Mouse (Mus musculus): ENCODE data around the gene Stk39. TPM values are rescaled to one million over a fixed set of nuclear protein-coding genes. Genes with fewer than 3 reads are reported as not detected.

Stk39 gene
- polyA plus RNA-seq, 1 experiment from 2014 or later, result 25.1 TPM

- WGBS, result 97% methylated on average over 10 of the region's 10 CpGs
- H3K36me3 ChIP-seq (ENCODE audit: control insufficient read depth, insufficient read depth, low read length), result no peaks in the 10 kb centered on the region
Observed at GRCm38 (mm10) chr2:68288106-68288505, 184.0 kb downstream of the Stk39 start.

GRCm38 (mm10) chr2:68284391-68284790 lies 187.7 kb downstream of the Stk39 start:
- Histone ChIP-seq H3K9me3 (ENCODE audit: control insufficient read depth, low read length) (no peaks in the 10 kb centered on the region; the same call in 1 of the 2 replicates), H3K4me1 (ENCODE audit: control insufficient read depth, insufficient read depth, low read depth, low read length) (no peaks in the 10 kb centered on the region), H3K4me3 (ENCODE audit: low read length) (no peak overlapping the region), H3K27ac (ENCODE audit: low read depth, low read length) (no peak overlapping the region), H3K4me2 (ENCODE audit: low read length) (no peak overlapping the region), H3K27me3 (replicated peaks; ENCODE audit: control insufficient read depth, insufficient read depth, low read length) (no peaks in the 10 kb centered on the region), H3K36me3 (ENCODE audit: control insufficient read depth, insufficient read depth, low read length) (0 out of 2 replicates have a peak, but pooled peaks cover 3% of the 10 kb centered on the region), H3K9ac (ENCODE audit: low read depth, low read length) (no peak overlapping the region)
- WGBS, result 89% methylated on average over 2 of the region's 2 CpGs
- ATAC-seq, result no peak

More at GRCm38 (mm10) chr2:68288106-68288505, 184.0 kb downstream of the Stk39 start:
- ATAC-seq, result no peak
- H3K27ac ChIP-seq (ENCODE audit: low read depth, low read length), result no peak overlapping the region
- H3K27me3 ChIP-seq (replicated peaks; ENCODE audit: control insufficient read depth, insufficient read depth, low read length), result no peaks in the 10 kb centered on the region
- no peaks in the 10 kb centered on the region for H3K4me1 ChIP-seq (ENCODE audit: control insufficient read depth, insufficient read depth, low read depth, low read length)
- H3K9me3 ChIP-seq (ENCODE audit: control insufficient read depth, low read length), result no peaks in the 10 kb centered on the region
- no peak overlapping the region for H3K4me3 ChIP-seq (ENCODE audit: low read length)
- no peak overlapping the region for H3K9ac ChIP-seq (ENCODE audit: low read depth, low read length)
- H3K4me2 ChIP-seq (ENCODE audit: low read length), result no peak overlapping the region

GRCm38 (mm10) chr2:68283021-68283548 lies 189.0 kb downstream of the Stk39 start:
- no peak overlapping the region for H3K9ac ChIP-seq (ENCODE audit: low read depth, low read length)
- H3K9me3 ChIP-seq (ENCODE audit: control insufficient read depth, low read length), result no peaks in the 10 kb centered on the region; the same call in 1 of the 2 replicates
- H3K36me3 ChIP-seq (ENCODE audit: control insufficient read depth, insufficient read depth, low read length), result 0 out of 2 replicates have a peak, but pooled peaks cover 3% of the 10 kb centered on the region
- no peak overlapping the region for H3K4me3 ChIP-seq (ENCODE audit: low read length)
- H3K4me1 ChIP-seq (ENCODE audit: control insufficient read depth, insufficient read depth, low read depth, low read length), result no peaks in the 10 kb centered on the region
- ATAC-seq, result no peak
- H3K27ac ChIP-seq (ENCODE audit: low read depth, low read length), result no peak overlapping the region
- H3K27me3 ChIP-seq (replicated peaks; ENCODE audit: control insufficient read depth, insufficient read depth, low read length), result no peaks in the 10 kb centered on the region
- no peak overlapping the region for H3K4me2 ChIP-seq (ENCODE audit: low read length)
- WGBS, result 65% methylated on average over 6 of the region's 6 CpGs

GRCm38 (mm10) chr2:68281575-68281974 lies 190.5 kb downstream of the Stk39 start:
- Histone ChIP-seq H3K4me3 (ENCODE audit: low read length) (no peak overlapping the region), H3K36me3 (ENCODE audit: control insufficient read depth, insufficient read depth, low read length) (0 out of 2 replicates have a peak, but pooled peaks cover 3% of the 10 kb centered on the region), H3K4me2 (ENCODE audit: low read length) (no peak overlapping the region), H3K27ac (ENCODE audit: low read depth, low read length) (no peak overlapping the region), H3K9me3 (ENCODE audit: control insufficient read depth, low read length) (no peaks in the 10 kb centered on the region; the same call in 1 of the 2 replicates), H3K27me3 (replicated peaks; ENCODE audit: control insufficient read depth, insufficient read depth, low read length) (no peaks in the 10 kb centered on the region), H3K4me1 (ENCODE audit: control insufficient read depth, insufficient read depth, low read depth, low read length) (no peaks in the 10 kb centered on the region), H3K9ac (ENCODE audit: low read depth, low read length) (no peak overlapping the region)
- ATAC-seq, result no peak
- 85% methylated on average over 3 of the region's 3 CpGs for WGBS

GRCm38 (mm10) chr2:68271301-68271700 lies 200.8 kb downstream of the Stk39 start:
- no peaks in the 10 kb centered on the region for H3K4me1 ChIP-seq (ENCODE audit: control insufficient read depth, insufficient read depth, low read depth, low read length)
- no peaks in the 10 kb centered on the region for H3K9me3 ChIP-seq (ENCODE audit: control insufficient read depth, low read length)
- no peak for ATAC-seq
- no peak overlapping the region for H3K9ac ChIP-seq (ENCODE audit: low read depth, low read length)
- WGBS, result 49% methylated on average over 4 of the region's 4 CpGs
- no peaks in the 10 kb centered on the region for H3K27me3 ChIP-seq (replicated peaks; ENCODE audit: control insufficient read depth, insufficient read depth, low read length)
- no peak overlapping the region for H3K4me3 ChIP-seq (ENCODE audit: low read length)
- no peaks in the 10 kb centered on the region for H3K36me3 ChIP-seq (ENCODE audit: control insufficient read depth, insufficient read depth, low read length)
- no peak overlapping the region for H3K4me2 ChIP-seq (ENCODE audit: low read length)
- no peak overlapping the region for H3K27ac ChIP-seq (ENCODE audit: low read depth, low read length)

GRCm38 (mm10) chr2:68270836-68271235 lies 201.2 kb downstream of the Stk39 start:
- no peaks in the 10 kb centered on the region for H3K36me3 ChIP-seq (ENCODE audit: control insufficient read depth, insufficient read depth, low read length)
- 72% methylated on average over 6 of the region's 6 CpGs for WGBS
- no peaks in the 10 kb centered on the region for H3K9me3 ChIP-seq (ENCODE audit: control insufficient read depth, low read length)
- no peak for ATAC-seq
- no peak overlapping the region for H3K27ac ChIP-seq (ENCODE audit: low read depth, low read length)
- no peaks in the 10 kb centered on the region for H3K4me1 ChIP-seq (ENCODE audit: control insufficient read depth, insufficient read depth, low read depth, low read length)
- H3K9ac ChIP-seq (ENCODE audit: low read depth, low read length), result no peak overlapping the region
- H3K27me3 ChIP-seq (replicated peaks; ENCODE audit: control insufficient read depth, insufficient read depth, low read length), result no peaks in the 10 kb centered on the region
- H3K4me3 ChIP-seq (ENCODE audit: low read length), result no peak overlapping the region
- H3K4me2 ChIP-seq (ENCODE audit: low read length), result no peak overlapping the region

- WGBS, result 89% methylated on average over 4 of the region's 4 CpGs
- H3K9ac ChIP-seq (ENCODE audit: low read depth, low read length), result no peak overlapping the region
- no peaks in the 10 kb centered on the region for H3K4me1 ChIP-seq (ENCODE audit: control insufficient read depth, insufficient read depth, low read depth, low read length)
- H3K36me3 ChIP-seq (ENCODE audit: control insufficient read depth, insufficient read depth, low read length), result no peaks in the 10 kb centered on the region
- no peak overlapping the region for H3K4me3 ChIP-seq (ENCODE audit: low read length)
- no peaks in the 10 kb centered on the region for H3K9me3 ChIP-seq (ENCODE audit: control insufficient read depth, low read length)
- H3K27ac ChIP-seq (ENCODE audit: low read depth, low read length), result no peak overlapping the region
- H3K4me2 ChIP-seq (ENCODE audit: low read length), result no peak overlapping the region
- ATAC-seq, result no peak
- H3K27me3 ChIP-seq (replicated peaks; ENCODE audit: control insufficient read depth, insufficient read depth, low read length), result no peaks in the 10 kb centered on the region
Observed at GRCm38 (mm10) chr2:68269646-68270045, 202.4 kb downstream of the Stk39 start.

- Histone ChIP-seq H3K4me2 (ENCODE audit: low read length) (no peak overlapping the region), H3K36me3 (ENCODE audit: control insufficient read depth, insufficient read depth, low read length) (no peaks in the 10 kb centered on the region), H3K9ac (ENCODE audit: low read depth, low read length) (no peak overlapping the region), H3K4me1 (ENCODE audit: control insufficient read depth, insufficient read depth, low read depth, low read length) (no peaks in the 10 kb centered on the region), H3K9me3 (ENCODE audit: control insufficient read depth, low read length) (no peaks in the 10 kb centered on the region), H3K27me3 (replicated peaks; ENCODE audit: control insufficient read depth, insufficient read depth, low read length) (no peaks in the 10 kb centered on the region), H3K4me3 (ENCODE audit: low read length) (no peak overlapping the region), H3K27ac (ENCODE audit: low read depth, low read length) (no peak overlapping the region)
- 87% methylated on average over 5 of the region's 5 CpGs for WGBS
- ATAC-seq, result no peak
Observed at GRCm38 (mm10) chr2:68264826-68265225, 207.2 kb downstream of the Stk39 start.

GRCm38 (mm10) chr2:68260911-68261310 lies 211.2 kb downstream of the Stk39 start:
- Histone ChIP-seq H3K4me3 (ENCODE audit: low read length) (no peak overlapping the region), H3K27ac (ENCODE audit: low read depth, low read length) (no peak overlapping the region), H3K36me3 (ENCODE audit: control insufficient read depth, insufficient read depth, low read length) (no peaks in the 10 kb centered on the region), H3K4me1 (ENCODE audit: control insufficient read depth, insufficient read depth, low read depth, low read length) (no peaks in the 10 kb centered on the region), H3K27me3 (replicated peaks; ENCODE audit: control insufficient read depth, insufficient read depth, low read length) (no peaks in the 10 kb centered on the region), H3K9me3 (ENCODE audit: control insufficient read depth, low read length) (no peaks in the 10 kb centered on the region), H3K9ac (ENCODE audit: low read depth, low read length) (no peak overlapping the region), H3K4me2 (ENCODE audit: low read length) (no peak overlapping the region)
- ATAC-seq, result no peak
- WGBS, result 98% methylated on average over 2 of the region's 2 CpGs
